Mouse (Mus musculus) myocyte (in vitro differentiated cells): Measurements from ENCODE around the gene Vmn2r108.
"Not testable (repeated sequence)": the region's sequence is repeated elsewhere in the genome, so short reads cannot be mapped to it uniquely, and the experiment has no call there.

Source experiments
- MAX ChIP-seq: IDR thresholded peaks from one replicate; pipeline ENCODE4 v1.6.1; 2011; ENCODE audit warnings: low read depth, mild to moderate bottlenecking, control low read depth
- MYOG ChIP-seq, 3 experiments: IDR thresholded peaks; one replicate each; pipeline ENCODE4 v1.6.1; 2011; ENCODE audit warnings: control low read depth in 2 of 3, low read depth in 2 of 3, mild to moderate bottlenecking in 2 of 3; ENCODE audit not compliant: insufficient read length in 2 of 3, control insufficient read depth in 1 of 3, insufficient read depth in 1 of 3
- POLR2A ChIP-seq: IDR thresholded peaks from one replicate; pipeline ENCODE4 v1.6.1; 2011; ENCODE audit warnings: low read depth, mild to moderate bottlenecking, control low read depth, moderate library complexity; ENCODE audit not compliant: insufficient read length
- POLR2AphosphoS2 ChIP-seq: IDR thresholded peaks from one replicate; pipeline ENCODE4 v1.6.1; 2011; ENCODE audit warnings: low read depth, control low read depth; ENCODE audit not compliant: insufficient read length
- USF1 ChIP-seq: IDR thresholded peaks from one replicate; pipeline ENCODE4 v1.6.1; 2011; ENCODE audit warnings: low read depth, mild to moderate bottlenecking, control low read depth, moderate library complexity

GRCm38 (mm10) chr17:20508247-20508646 is 27.1 kb upstream of the Vmn2r108 start:
- not testable (repeated sequence) for TF ChIP-seq POLR2A; POLR2AphosphoS2; MYOG (IDR thresholded peaks at IDR 0.05; ENCODE audit: control insufficient read depth in 1 of 3, insufficient read depth in 1 of 3, insufficient read length in 2 of 3, low read depth in 2 of 3); USF1; MAX
